Mouse (Mus musculus) stomach, postnatal 0 days (tissue): Measurements from ENCODE around the gene Syce2. TPM values are rescaled to one million over a fixed set of nuclear protein-coding genes. Genes with fewer than 3 reads are reported as not detected.

Experiments
- ATAC-seq: fragments of 200-750 bp; cut with Nextera tagmentation; 2 replicates; pipeline ENCODE4 v1.8.0; 2017; ENCODE audit not compliant: low FRiP score, low TSS enrichment
- DNase-seq: peaks from one replicate; pipeline ENCODE4 v3.0.0-alpha.2; 2016; ENCODE audit warnings: low spot score
- H3K27ac ChIP-seq: fragments of 300-500 bp; sonication (generic); replicated peaks from 2 replicates; pipeline ENCODE4 v1.5.1; 2014; ENCODE audit warnings: mild to moderate bottlenecking, control low read depth
- H3K27me3 ChIP-seq: fragments of 300-500 bp; sonication (generic); 2 replicates; pipeline ENCODE4 v1.6.1; 2014; ENCODE audit warnings: low read length; ENCODE audit not compliant: control insufficient read depth, insufficient read depth
- H3K36me3 ChIP-seq: fragments of 300-500 bp; sonication (generic); 2 replicates; pipeline ENCODE4 v1.6.1; 2014; ENCODE audit warnings: low read length, mixed read lengths; ENCODE audit not compliant: control insufficient read depth, insufficient read depth
- H3K4me1 ChIP-seq: fragments of 300-500 bp; sonication (generic); replicated peaks from 2 replicates; pipeline ENCODE4 v1.6.1; 2014; ENCODE audit warnings: antibody characterized with exemption; ENCODE audit not compliant: control insufficient read depth, insufficient read depth
- H3K4me2 ChIP-seq: fragments of 300-500 bp; sonication (generic); replicated peaks from 2 replicates; pipeline ENCODE4 v1.6.1; 2014; ENCODE audit warnings: low read depth, mild to moderate bottlenecking, control low read depth, moderate library complexity
- H3K4me3 ChIP-seq: fragments of 300-500 bp; sonication (generic); 2 replicates; pipeline ENCODE4 v1.5.1; 2014; ENCODE audit warnings: low read depth, low read length, control low read depth
- H3K9ac ChIP-seq: fragments of 300-500 bp; sonication (generic); 2 replicates; pipeline ENCODE4 v1.6.1; 2014; ENCODE audit warnings: mild to moderate bottlenecking, low read length, control low read depth, mixed read lengths
- H3K9me3 ChIP-seq: fragments of 300-500 bp; sonication (generic); 2 replicates; pipeline ENCODE4 v1.6.1; 2016; ENCODE audit warnings: low read length; ENCODE audit not compliant: control insufficient read depth
- CTCF ChIP-seq: IDR thresholded peaks from 2 replicates; pipeline ENCODE4 v1.5.1; 2016; ENCODE audit warnings: antibody characterized with exemption, low read depth, mild to moderate bottlenecking, moderate library complexity
- EP300 ChIP-seq: optimal IDR thresholded peaks from 2 replicates; pipeline ENCODE3; 2016; ENCODE audit warnings: antibody characterized with exemption
- WGBS: fragments of 180-500 bp; shearing (Covaris S2); extraction: QIAGEN DNeasy Blood & Tissue Kit; methylation state at CpG from one replicate; pipeline ENCODE4 v1.1.7; 2014; 5-methylcytosine and 5-hydroxymethylcytosine counted together
- polyA plus RNA-seq: library from polyadenylated mRNA; unstranded; fragments of >200 nt; fragmentation: Nextera tagmentation; extraction: Ambion mirVana; gene quantifications from 2 replicates; pipeline ENCODE4 v1.2.1, GENCODE M21; 2015

Syce2 gene
- polyA plus RNA-seq, 1 experiment from 2014 or later, result 27.3 TPM

- H3K4me1 ChIP-seq, result no peaks in the 10 kb centered on the region
- ATAC-seq (no peak), DNase-seq (no peak)
- no peaks in the 10 kb centered on the region for H3K9me3 ChIP-seq
- H3K36me3 ChIP-seq, result no peaks in the 10 kb centered on the region
- no peak overlapping the region for H3K4me3 ChIP-seq
- H3K27ac ChIP-seq, result no peak overlapping the region
- H3K27me3 ChIP-seq, result no peaks in the 10 kb centered on the region
- TF ChIP-seq CTCF, result no peak
- no peak for TF ChIP-seq EP300
- no peak overlapping the region for H3K9ac ChIP-seq
- WGBS, result 90% methylated on average over 15 of the region's 15 CpGs
- no peak overlapping the region for H3K4me2 ChIP-seq
Observed at GRCm38 (mm10) chr8:84918646-84919045, 46.7 kb downstream of the Syce2 start.

- Histone ChIP-seq H3K4me3 (no peak overlapping the region), H3K4me2 (no peak overlapping the region), H3K9ac (no peak overlapping the region), H3K36me3 (no peaks in the 10 kb centered on the region), H3K4me1 (no peaks in the 10 kb centered on the region), H3K27me3 (no peaks in the 10 kb centered on the region), H3K27ac (no peak overlapping the region), H3K9me3 (no peaks in the 10 kb centered on the region)
- DNase-seq (no peak), ATAC-seq (no peak)
- WGBS, result 63% methylated on average over 2 of the region's 2 CpGs
- TF ChIP-seq CTCF, result no peak
- no peak for TF ChIP-seq EP300
Observed at GRCm38 (mm10) chr8:84921596-84921995, 49.7 kb downstream of the Syce2 start.

GRCm38 (mm10) chr8:84925557-84925956 lies 53.6 kb downstream of the Syce2 start:
- no peaks in the 10 kb centered on the region for H3K9me3 ChIP-seq
- H3K4me2 ChIP-seq, result no peak overlapping the region
- no peak overlapping the region for H3K27ac ChIP-seq
- H3K36me3 ChIP-seq, result no peaks in the 10 kb centered on the region
- no peaks in the 10 kb centered on the region for H3K27me3 ChIP-seq
- H3K9ac ChIP-seq, result no peak overlapping the region
- no peak for DNase-seq
- TF ChIP-seq CTCF, result no peak
- no peak for TF ChIP-seq EP300
- no peak for ATAC-seq
- no peaks in the 10 kb centered on the region for H3K4me1 ChIP-seq
- 57% methylated on average over 7 of the region's 7 CpGs for WGBS
- H3K4me3 ChIP-seq, result no peak overlapping the region

- ATAC-seq, result 0 out of 2 replicates have a peak, but pooled peaks have one; percentile 27
- no peaks in the 10 kb centered on the region for H3K9me3 ChIP-seq
- 85% methylated on average over 1 of the region's 1 CpGs for WGBS
Observed at GRCm38 (mm10) chr8:84927513-84927912, 55.6 kb downstream of the Syce2 start.

GRCm38 (mm10) chr8:84928456-84929306 lies 56.8 kb downstream of the Syce2 start:
- 0 out of 2 replicates have a peak overlapping the region, but pooled peaks have one; percentile 23 for H3K9ac ChIP-seq
- no peaks in the 10 kb centered on the region for H3K36me3 ChIP-seq
- H3K27me3 ChIP-seq, result no peaks in the 10 kb centered on the region
- 3% methylated on average over 49 of the region's 52 CpGs for WGBS
- no peaks in the 10 kb centered on the region for H3K9me3 ChIP-seq
- no peaks in the 10 kb centered on the region for H3K4me1 ChIP-seq
- H3K27ac ChIP-seq, result no peak overlapping the region
- peak overlapping the region; percentile 22; the same call in 1 of the 2 replicates for H3K4me3 ChIP-seq
- peak overlapping the region; percentile 45 for H3K4me2 ChIP-seq
- TF ChIP-seq EP300, result no peak
- TF ChIP-seq CTCF, result peak; percentile 80
- peak; percentile 73 for DNase-seq
- ATAC-seq, result peak; percentile 76

More at GRCm38 (mm10) chr8:84927513-84927912, 55.6 kb downstream of the Syce2 start:
- Histone ChIP-seq H3K9ac (no peak overlapping the region), H3K4me2 (no peak overlapping the region), H3K4me1 (no peaks in the 10 kb centered on the region), H3K27me3 (no peaks in the 10 kb centered on the region), H3K27ac (no peak overlapping the region), H3K4me3 (no peak overlapping the region), H3K36me3 (no peaks in the 10 kb centered on the region)
- TF ChIP-seq CTCF, result no peak
- no peak for TF ChIP-seq EP300
- no peak for DNase-seq

GRCm38 (mm10) chr8:84930582-84930981 lies 58.7 kb downstream of the Syce2 start:
- H3K27me3 ChIP-seq, result peaks cover 3% of the 10 kb centered on the region; the same call in 1 of the 2 replicates

More at GRCm38 (mm10) chr8:84930582-84930981, 58.7 kb downstream of the Syce2 start:
- TF ChIP-seq EP300 (no peak), CTCF (no peak)
- Histone ChIP-seq H3K36me3 (no peaks in the 10 kb centered on the region), H3K27ac (no peak overlapping the region), H3K4me3 (no peak overlapping the region), H3K4me1 (no peaks in the 10 kb centered on the region), H3K9ac (no peak overlapping the region), H3K4me2 (no peak overlapping the region), H3K9me3 (no peaks in the 10 kb centered on the region)
- DNase-seq (no peak), ATAC-seq (no peak)
- 81% methylated on average over 13 of the region's 13 CpGs for WGBS
